Mouse (Mus musculus): ENCODE results near the gene Phldb3. TPM values are rescaled to one million over a fixed set of nuclear protein-coding genes. Genes with fewer than 3 reads are reported as not detected.
A peak's percentile ranks its signal among the peaks of the same experiment; 100 is the strongest.

The Phldb3 gene
- polyA plus RNA-seq, 1 experiment from 2014 or later: not detected

GRCm38 (mm10) chr7:24599211-24600067 is 11.1 kb upstream of the Phldb3 start:
- Histone ChIP-seq H3K27me3 (peaks cover 16% of the 10 kb centered on the region), H3K9me3 (no peaks in the 10 kb centered on the region), H3K36me3 (no peaks in the 10 kb centered on the region), H3K4me3 (no peak overlapping the region), H3K27ac (replicated peaks) (no peak overlapping the region), H3K4me1 (peaks cover 8% of the 10 kb centered on the region), H3K9ac (replicated peaks) (no peak overlapping the region), H3K4me2 (replicated peaks) (no peak overlapping the region)
- WGBS: 76% methylated on average over 15 of the region's 15 CpGs
- ATAC-seq (ENCODE audit: low FRiP score, low read depth): no peak

GRCm38 (mm10) chr7:24600941-24601597 is 9.5 kb upstream of the Phldb3 start:
- Histone ChIP-seq H3K27ac (replicated peaks) (no peak overlapping the region), H3K27me3 (no peaks in the 10 kb centered on the region), H3K4me2 (replicated peaks) (peak overlapping the region; percentile 28), H3K4me3 (no peak overlapping the region), H3K9me3 (no peaks in the 10 kb centered on the region), H3K9ac (replicated peaks) (no peak overlapping the region), H3K36me3 (no peaks in the 10 kb centered on the region), H3K4me1 (peaks cover 3% of the 10 kb centered on the region; the same call in 1 of the 2 replicates)
- WGBS: 7% methylated on average over 13 of the region's 13 CpGs
- peak; percentile 82 for ATAC-seq (ENCODE audit: low FRiP score, low read depth)

- Histone ChIP-seq H3K36me3 (no peaks in the 10 kb centered on the region), H3K4me1 (peaks cover 7% of the 10 kb centered on the region), H3K27me3 (peaks cover 17% of the 10 kb centered on the region), H3K4me3 (no peak overlapping the region), H3K9ac (replicated peaks) (no peak overlapping the region), H3K27ac (replicated peaks) (no peak overlapping the region), H3K4me2 (replicated peaks) (no peak overlapping the region), H3K9me3 (no peaks in the 10 kb centered on the region)
- no peak for ATAC-seq (ENCODE audit: low FRiP score, low read depth)
- WGBS: 87% methylated on average over 7 of the region's 7 CpGs
Measured at GRCm38 (mm10) chr7:24605561-24605960, 5.0 kb upstream of the Phldb3 start.

- Histone ChIP-seq H3K9ac (replicated peaks) (no peak overlapping the region), H3K9me3 (no peaks in the 10 kb centered on the region), H3K36me3 (no peaks in the 10 kb centered on the region), H3K4me3 (no peak overlapping the region), H3K4me2 (replicated peaks) (no peak overlapping the region), H3K27me3 (peaks cover 22% of the 10 kb centered on the region), H3K27ac (replicated peaks) (no peak overlapping the region), H3K4me1 (peaks cover 12% of the 10 kb centered on the region)
- no peak for ATAC-seq (ENCODE audit: low FRiP score, low read depth)
- WGBS: 78% methylated on average over 7 of the region's 7 CpGs
Measured at GRCm38 (mm10) chr7:24606046-24606445, 4.5 kb upstream of the Phldb3 start.

- peaks cover 41% of the 10 kb centered on the region for H3K27me3 ChIP-seq
- WGBS: 48% methylated on average over 6 of the region's 6 CpGs
- H3K4me2 ChIP-seq (replicated peaks): no peak overlapping the region
- peaks cover 21% of the 10 kb centered on the region for H3K4me1 ChIP-seq
- no peaks in the 10 kb centered on the region for H3K9me3 ChIP-seq
- peak; percentile 72 for ATAC-seq (ENCODE audit: low FRiP score, low read depth)
- no peak overlapping the region for H3K9ac ChIP-seq (replicated peaks)
- no peak overlapping the region for H3K4me3 ChIP-seq
- no peak overlapping the region for H3K27ac ChIP-seq (replicated peaks)
- H3K36me3 ChIP-seq: no peaks in the 10 kb centered on the region
Measured at GRCm38 (mm10) chr7:24608017-24608416, 2.5 kb upstream of the Phldb3 start.

GRCm38 (mm10) chr7:24608561-24608960 is 2.0 kb upstream of the Phldb3 start:
- H3K4me1 ChIP-seq: peaks cover 21% of the 10 kb centered on the region
- WGBS: 82% methylated on average over 8 of the region's 8 CpGs
- H3K9me3 ChIP-seq: no peaks in the 10 kb centered on the region
- H3K27me3 ChIP-seq: peaks cover 46% of the 10 kb centered on the region
- no peak overlapping the region for H3K9ac ChIP-seq (replicated peaks)
- ATAC-seq (ENCODE audit: low FRiP score, low read depth): no peak
- no peaks in the 10 kb centered on the region for H3K36me3 ChIP-seq
- no peak overlapping the region for H3K4me2 ChIP-seq (replicated peaks)
- no peak overlapping the region for H3K27ac ChIP-seq (replicated peaks)
- H3K4me3 ChIP-seq: no peak overlapping the region

- Histone ChIP-seq H3K27me3 (peaks cover 55% of the 10 kb centered on the region), H3K4me1 (peaks cover 21% of the 10 kb centered on the region), H3K4me3 (peak overlapping the region; percentile 38), H3K27ac (replicated peaks) (no peak overlapping the region), H3K4me2 (replicated peaks) (peak overlapping the region; percentile 51), H3K9ac (replicated peaks) (0 out of 2 replicates have a peak overlapping the region, but pooled peaks have one; percentile 31), H3K36me3 (no peaks in the 10 kb centered on the region), H3K9me3 (no peaks in the 10 kb centered on the region)
- under 1% methylated on average over 36 of the region's 36 CpGs for WGBS
- ATAC-seq (ENCODE audit: low FRiP score, low read depth): peak; percentile 53
Measured at GRCm38 (mm10) chr7:24610879-24611494, 424 bp downstream of the Phldb3 start.

GRCm38 (mm10) chr7:24611709-24612108 is 1.1 kb downstream of the Phldb3 start:
- H3K27me3 ChIP-seq: peaks cover 59% of the 10 kb centered on the region

GRCm38 (mm10) chr7:24612308-24612910 is 1.8 kb downstream of the Phldb3 start:
- 2% methylated on average over 27 of the region's 27 CpGs for WGBS
- no peak for ATAC-seq (ENCODE audit: low FRiP score, low read depth)
- peak overlapping the region; percentile 21 for H3K4me2 ChIP-seq (replicated peaks)
- H3K9me3 ChIP-seq: no peaks in the 10 kb centered on the region
- H3K27ac ChIP-seq (replicated peaks): no peak overlapping the region
- H3K27me3 ChIP-seq: peaks cover 59% of the 10 kb centered on the region
- H3K4me1 ChIP-seq: peaks cover 21% of the 10 kb centered on the region
- no peaks in the 10 kb centered on the region for H3K36me3 ChIP-seq
- H3K4me3 ChIP-seq: peak overlapping the region; percentile 13; the same call in 1 of the 2 replicates
- no peak overlapping the region for H3K9ac ChIP-seq (replicated peaks)

More at GRCm38 (mm10) chr7:24611709-24612108, 1.1 kb downstream of the Phldb3 start:
- Histone ChIP-seq H3K9ac (replicated peaks) (no peak overlapping the region), H3K4me3 (peak overlapping the region; percentile 38), H3K36me3 (no peaks in the 10 kb centered on the region), H3K27ac (replicated peaks) (no peak overlapping the region), H3K9me3 (no peaks in the 10 kb centered on the region), H3K4me2 (replicated peaks) (peak overlapping the region; percentile 51; the same call in 1 of the 2 replicates), H3K4me1 (peaks cover 21% of the 10 kb centered on the region)
- WGBS: 17% methylated on average over 7 of the region's 7 CpGs
- no peak for ATAC-seq (ENCODE audit: low FRiP score, low read depth)

- ATAC-seq (ENCODE audit: low FRiP score, low read depth): no peak
- no peak overlapping the region for H3K4me3 ChIP-seq
- H3K36me3 ChIP-seq: no peaks in the 10 kb centered on the region
- H3K27me3 ChIP-seq: peaks cover 51% of the 10 kb centered on the region
- H3K9me3 ChIP-seq: no peaks in the 10 kb centered on the region
- no peak overlapping the region for H3K27ac ChIP-seq (replicated peaks)
- 75% methylated on average over 13 of the region's 13 CpGs for WGBS
- peaks cover 21% of the 10 kb centered on the region for H3K4me1 ChIP-seq
- no peak overlapping the region for H3K4me2 ChIP-seq (replicated peaks)
- H3K9ac ChIP-seq (replicated peaks): no peak overlapping the region
Measured at GRCm38 (mm10) chr7:24614816-24615215, 4.3 kb downstream of the Phldb3 start.

GRCm38 (mm10) chr7:24617763-24618162 is 7.2 kb downstream of the Phldb3 start:
- Histone ChIP-seq H3K27me3 (peaks cover 26% of the 10 kb centered on the region), H3K4me1 (0 out of 2 replicates have a peak, but pooled peaks cover under 1% of the 10 kb centered on the region), H3K9me3 (peaks cover 5% of the 10 kb centered on the region), H3K36me3 (no peaks in the 10 kb centered on the region), H3K9ac (replicated peaks) (no peak overlapping the region), H3K27ac (replicated peaks) (no peak overlapping the region), H3K4me2 (replicated peaks) (no peak overlapping the region), H3K4me3 (no peak overlapping the region)
- WGBS: 80% methylated on average over 8 of the region's 8 CpGs
- ATAC-seq (ENCODE audit: low FRiP score, low read depth): no peak
